Mouse (Mus musculus) limb, embryonic 11.5 days (tissue): ENCODE results near the gene Dmbt1. TPM values are rescaled to one million over a fixed set of nuclear protein-coding genes. Genes with fewer than 3 reads are reported as not detected.
"Not testable (repeated sequence)": the region's sequence is repeated elsewhere in the genome, so short reads cannot be mapped to it uniquely, and the experiment has no call there.

Experiments
- ATAC-seq: fragments of 200-750 bp; cut with Nextera tagmentation; 2 replicates; pipeline ENCODE4 v1.8.0; 2017; ENCODE audit warnings: low read depth; ENCODE audit not compliant: insufficient number of reproducible peaks, low FRiP score, low TSS enrichment
- DNase-seq: peaks from one replicate; pipeline ENCODE4 v3.0.0-alpha.2; 2015; ENCODE audit warnings: low spot score
- H3K27ac ChIP-seq: fragments of 300-500 bp; sonication (generic); replicated peaks from 2 replicates; pipeline ENCODE4 v1.5.1; 2014; ENCODE audit warnings: low read depth, mild to moderate bottlenecking, low read length
- H3K27me3 ChIP-seq: fragments of 300-500 bp; sonication (generic); 2 replicates; pipeline ENCODE4 v1.6.1; 2014; ENCODE audit warnings: mild to moderate bottlenecking, low read length, mixed read lengths; ENCODE audit not compliant: control insufficient read depth, insufficient read depth
- H3K36me3 ChIP-seq: fragments of 300-500 bp; sonication (generic); 2 replicates; pipeline ENCODE4 v1.6.1; 2014; ENCODE audit warnings: mild to moderate bottlenecking, low read length, moderate library complexity, mixed read lengths; ENCODE audit not compliant: control insufficient read depth, insufficient read depth
- H3K4me1 ChIP-seq: fragments of 300-500 bp; sonication (generic); 2 replicates; pipeline ENCODE4 v1.6.1; 2014; ENCODE audit warnings: low read length, mixed read lengths; ENCODE audit not compliant: control insufficient read depth, insufficient read depth
- H3K4me2 ChIP-seq: fragments of 300-500 bp; sonication (generic); 2 replicates; pipeline ENCODE4 v1.6.1; 2014; ENCODE audit warnings: low read depth, mild to moderate bottlenecking, moderate library complexity; ENCODE audit not compliant: severe bottlenecking
- H3K4me3 ChIP-seq: fragments of 300-500 bp; sonication (generic); 2 replicates; pipeline ENCODE4 v1.5.1; 2014; ENCODE audit warnings: low read depth, low read length
- H3K9ac ChIP-seq: fragments of 300-500 bp; sonication (generic); 2 replicates; pipeline ENCODE4 v1.6.1; 2014; ENCODE audit warnings: mild to moderate bottlenecking, low read length
- H3K9me3 ChIP-seq: fragments of 300-500 bp; sonication (generic); 2 replicates; pipeline ENCODE4 v1.6.1; 2016; ENCODE audit warnings: low read length; ENCODE audit not compliant: control insufficient read depth
- WGBS: fragments of 180-500 bp; shearing (Covaris S2); extraction: QIAGEN DNeasy Blood & Tissue Kit; methylation state at CpG from one replicate; pipeline ENCODE4 v1.1.7; 2014; 5-methylcytosine and 5-hydroxymethylcytosine counted together
- polyA plus RNA-seq: library from polyadenylated mRNA; unstranded; fragments of >200 nt; fragmentation: Nextera tagmentation; extraction: Ambion mirVana; gene quantifications from 2 replicates; pipeline ENCODE4 v1.2.1, GENCODE M21; 2014

Gene Dmbt1
- polyA plus RNA-seq, 1 experiment from 2014 or later, result not detected

GRCm38 (mm10) chr7:131059808-131060207 lies 28.0 kb downstream of the Dmbt1 start:
- WGBS, result 79% methylated on average over 2 of the region's 2 CpGs
- H3K4me3 ChIP-seq, H3K4me2 ChIP-seq, H3K9me3 ChIP-seq, DNase-seq, H3K9ac ChIP-seq, H3K4me1 ChIP-seq, H3K27me3 ChIP-seq, H3K27ac ChIP-seq, ATAC-seq, H3K36me3 ChIP-seq: not testable (repeated sequence)

GRCm38 (mm10) chr7:131062541-131062940 lies 30.7 kb downstream of the Dmbt1 start:
- DNase-seq (no peak), ATAC-seq (no peak)
- H3K27ac ChIP-seq, result no peak overlapping the region
- H3K9me3 ChIP-seq, result no peaks in the 10 kb centered on the region
- no peaks in the 10 kb centered on the region for H3K36me3 ChIP-seq
- WGBS, result 84% methylated on average over 2 of the region's 2 CpGs
- no peak overlapping the region for H3K9ac ChIP-seq
- H3K4me1 ChIP-seq, result no peaks in the 10 kb centered on the region
- H3K4me3 ChIP-seq, result no peak overlapping the region
- H3K27me3 ChIP-seq, result no peaks in the 10 kb centered on the region
- H3K4me2 ChIP-seq, result no peak overlapping the region

- H3K4me2 ChIP-seq, ATAC-seq, H3K27ac ChIP-seq, H3K27me3 ChIP-seq, H3K9me3 ChIP-seq, H3K36me3 ChIP-seq, H3K4me1 ChIP-seq, H3K4me3 ChIP-seq, H3K9ac ChIP-seq: not testable (repeated sequence)
- 3% methylated on average over 1 of the region's 1 CpGs for WGBS
- DNase-seq, result peak; percentile 24
These were observed 36.3 kb downstream of the Dmbt1 start for GRCm38 (mm10) chr7:131068191-131068590.

- not testable (repeated sequence) for H3K27ac ChIP-seq
These were observed 41.6 kb downstream of the Dmbt1 start for GRCm38 (mm10) chr7:131073476-131073875.

GRCm38 (mm10) chr7:131074098-131074497 lies 42.2 kb downstream of the Dmbt1 start:
- ATAC-seq, H3K9me3 ChIP-seq, H3K4me2 ChIP-seq, DNase-seq, H3K9ac ChIP-seq, H3K27ac ChIP-seq, H3K4me3 ChIP-seq, H3K27me3 ChIP-seq, H3K4me1 ChIP-seq, H3K36me3 ChIP-seq: not testable (repeated sequence)
- 74% methylated on average over 6 of the region's 6 CpGs for WGBS

More at GRCm38 (mm10) chr7:131073476-131073875, 41.6 kb downstream of the Dmbt1 start:
- H3K9ac ChIP-seq, H3K36me3 ChIP-seq, H3K4me3 ChIP-seq, H3K27me3 ChIP-seq, H3K4me1 ChIP-seq, ATAC-seq, DNase-seq, H3K4me2 ChIP-seq, H3K9me3 ChIP-seq: not testable (repeated sequence)
- WGBS, result 83% methylated on average over 3 of the region's 3 CpGs

- 5% methylated on average over 1 of the region's 1 CpGs for WGBS
- H3K9ac ChIP-seq, result no peak overlapping the region
- no peaks in the 10 kb centered on the region for H3K36me3 ChIP-seq
- H3K4me1 ChIP-seq, result no peaks in the 10 kb centered on the region
- no peaks in the 10 kb centered on the region for H3K27me3 ChIP-seq
- H3K4me2 ChIP-seq, result no peak overlapping the region
- H3K27ac ChIP-seq, result no peak overlapping the region
- no peak for ATAC-seq
- no peak overlapping the region for H3K4me3 ChIP-seq
- no peaks in the 10 kb centered on the region for H3K9me3 ChIP-seq
- peak; percentile 51 for DNase-seq
These were observed 44.1 kb downstream of the Dmbt1 start for GRCm38 (mm10) chr7:131075956-131076355.

- H3K9ac ChIP-seq, H3K4me3 ChIP-seq, H3K27ac ChIP-seq, H3K4me1 ChIP-seq, DNase-seq, H3K36me3 ChIP-seq, ATAC-seq, H3K9me3 ChIP-seq, H3K4me2 ChIP-seq, H3K27me3 ChIP-seq: not testable (repeated sequence)
- WGBS, result 86% methylated on average over 9 of the region's 9 CpGs
These were observed 50.5 kb downstream of the Dmbt1 start for GRCm38 (mm10) chr7:131082403-131082802.

- DNase-seq, result peak; percentile 75
These were observed 80.6 kb downstream of the Dmbt1 start for GRCm38 (mm10) chr7:131112486-131112885.

GRCm38 (mm10) chr7:131113676-131114075 lies 81.8 kb downstream of the Dmbt1 start:
- ATAC-seq (no peak), DNase-seq (no peak)
- H3K4me3 ChIP-seq, result no peak overlapping the region
- no peaks in the 10 kb centered on the region for H3K9me3 ChIP-seq
- H3K27me3 ChIP-seq, result no peaks in the 10 kb centered on the region
- H3K27ac ChIP-seq, result no peak overlapping the region
- H3K36me3 ChIP-seq, result no peaks in the 10 kb centered on the region
- WGBS, result 78% methylated on average over 6 of the region's 6 CpGs
- H3K9ac ChIP-seq, result no peak overlapping the region
- no peak overlapping the region for H3K4me2 ChIP-seq
- H3K4me1 ChIP-seq, result no peaks in the 10 kb centered on the region

More at GRCm38 (mm10) chr7:131112486-131112885, 80.6 kb downstream of the Dmbt1 start:
- Histone ChIP-seq H3K36me3 (no peaks in the 10 kb centered on the region), H3K27ac (no peak overlapping the region), H3K4me3 (no peak overlapping the region), H3K4me2 (no peak overlapping the region), H3K27me3 (no peaks in the 10 kb centered on the region), H3K9me3 (no peaks in the 10 kb centered on the region), H3K9ac (no peak overlapping the region), H3K4me1 (no peaks in the 10 kb centered on the region)
- ATAC-seq, result no peak
- 29% methylated on average over 3 of the region's 3 CpGs for WGBS
